Comparison of ENCODE assay signal across 12 mouse cellular contexts in the genomic region with DNA sequence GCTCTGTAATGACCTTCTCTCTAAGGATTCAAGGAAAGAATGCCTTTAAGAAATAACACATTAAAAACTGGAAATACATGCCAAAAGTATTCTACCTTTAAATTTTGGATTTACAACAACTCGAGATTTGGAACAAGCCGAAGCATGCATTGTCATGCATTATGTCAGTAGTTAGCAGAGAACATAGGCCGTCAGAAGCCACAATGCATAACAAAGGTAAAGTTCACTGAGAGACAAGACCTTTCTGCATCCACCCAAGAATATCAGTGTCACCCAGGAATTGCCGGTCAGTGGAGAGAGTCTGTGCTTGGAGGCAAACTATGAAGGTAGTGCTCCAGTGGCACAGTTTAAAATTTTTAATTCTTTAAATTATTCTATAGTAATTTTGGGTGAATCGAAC.
"Had no signal": no experiment of that assay in that cellular context is flagged by ENCODE, and none has a peak within 500 bp of the region (broad histone marks: within the 10 kb centered on the region; RNA-seq: fewer than 3 reads in every experiment).

No protein-coding gene starts in this region.

- DNase-seq: retina, postnatal 1 day; right cerebral cortex, adult 18-20 months; right cerebral cortex, postnatal 14 days; right cerebral cortex, postnatal 25 days; right cerebral cortex, postnatal 4 days; spleen, adult 18-20 months; thymus, adult 18-20 months; thymus, adult 2 months; thymus, postnatal 14 days; thymus, postnatal 25 days; thymus, postnatal 36 days; thymus, postnatal 4 days had no signal
